Mouse (Mus musculus) right cerebral cortex, postnatal 10 days (tissue): ENCODE data around the gene Neu3.
"Not testable (repeated sequence)": the region's sequence is repeated elsewhere in the genome, so short reads cannot be mapped to it uniquely, and the experiment has no call there.

Experiments
- DNase-seq, 2 experiments: peaks; one replicate each; pipeline ENCODE4 v3.0.0; 2021; ENCODE audit warnings: low spot score in 2 of 2

The Neu3 gene

DNA sequence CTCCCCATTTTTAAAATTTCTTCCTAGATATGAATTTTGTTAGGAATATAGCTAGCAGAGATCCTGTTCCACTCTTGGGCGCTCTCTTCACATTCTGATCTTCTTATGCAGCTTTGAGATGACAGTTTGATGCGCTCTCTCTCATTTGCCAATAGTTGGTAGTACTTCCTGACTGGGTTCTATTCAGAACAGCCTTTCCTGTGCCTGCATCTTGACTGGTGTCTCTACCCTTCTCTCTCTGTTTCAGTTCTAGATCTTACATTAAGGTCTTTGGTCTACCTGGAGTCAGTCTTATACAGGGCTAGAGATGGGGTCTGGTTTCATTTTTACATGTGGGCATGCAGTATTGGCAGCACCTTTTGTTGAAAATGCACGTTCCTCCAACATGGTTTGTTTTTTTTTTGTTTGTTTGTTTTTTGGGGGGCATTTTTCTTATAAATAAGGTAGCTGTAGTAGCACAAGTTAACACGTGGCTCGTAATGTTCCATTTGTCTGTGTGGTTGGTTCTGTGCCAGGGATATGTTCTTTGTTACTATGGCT lies 6.2 kb upstream of the Neu3 start:
- DNase-seq, result no peak

DNA sequence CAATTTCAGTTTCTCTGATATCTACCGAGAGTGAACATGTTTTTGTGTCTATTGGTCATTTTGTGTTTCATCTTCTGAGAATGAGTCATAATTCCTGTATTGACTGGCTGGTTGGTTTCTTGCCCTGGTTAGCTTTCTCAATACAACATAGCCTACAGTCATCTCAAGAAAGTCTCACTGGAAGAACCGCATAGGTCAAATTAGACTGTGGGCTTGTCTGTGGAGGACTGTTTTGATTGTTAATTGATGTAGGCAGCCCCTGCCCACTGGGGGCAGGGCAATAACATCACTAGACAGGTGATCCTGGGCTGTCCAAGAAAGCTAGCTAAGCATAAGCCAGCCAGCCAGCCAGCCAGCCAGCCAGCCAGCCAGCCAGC lies 5.6 kb upstream of the Neu3 start:
- no peak for DNase-seq

DNA sequence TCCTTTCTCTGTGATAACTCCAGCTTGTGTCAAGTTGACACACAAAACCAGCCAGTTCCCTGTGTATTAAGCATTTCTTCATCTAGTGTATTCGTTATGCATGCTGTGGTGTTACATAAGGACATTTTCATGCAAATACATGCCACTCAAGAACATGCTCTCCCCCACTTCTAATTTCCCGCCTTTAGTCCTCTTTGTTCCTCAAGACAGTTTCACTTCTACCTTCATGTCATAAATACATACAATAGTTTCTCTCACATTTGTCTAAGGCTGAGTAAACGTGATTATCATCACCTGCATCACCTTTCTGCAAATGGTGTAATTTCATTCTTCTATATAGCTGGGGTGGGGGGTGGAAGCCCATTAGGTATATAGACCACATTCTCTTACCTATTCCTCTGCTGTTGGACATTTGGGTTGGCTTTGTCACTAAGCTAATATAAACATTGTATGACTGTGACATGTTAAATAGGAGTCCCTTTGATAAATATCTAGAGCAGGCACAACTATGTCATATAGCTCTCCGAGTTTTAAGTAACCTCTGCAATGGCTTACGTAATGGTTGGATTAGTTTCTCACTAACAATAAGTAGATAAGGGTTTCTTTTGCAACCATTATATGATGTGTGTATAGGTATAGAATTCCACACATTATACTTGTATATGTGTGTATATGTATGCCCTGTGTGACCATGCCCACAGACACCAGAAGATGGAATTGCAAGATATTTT lies 5.1 kb upstream of the Neu3 start:
- no peak for DNase-seq

DNA sequence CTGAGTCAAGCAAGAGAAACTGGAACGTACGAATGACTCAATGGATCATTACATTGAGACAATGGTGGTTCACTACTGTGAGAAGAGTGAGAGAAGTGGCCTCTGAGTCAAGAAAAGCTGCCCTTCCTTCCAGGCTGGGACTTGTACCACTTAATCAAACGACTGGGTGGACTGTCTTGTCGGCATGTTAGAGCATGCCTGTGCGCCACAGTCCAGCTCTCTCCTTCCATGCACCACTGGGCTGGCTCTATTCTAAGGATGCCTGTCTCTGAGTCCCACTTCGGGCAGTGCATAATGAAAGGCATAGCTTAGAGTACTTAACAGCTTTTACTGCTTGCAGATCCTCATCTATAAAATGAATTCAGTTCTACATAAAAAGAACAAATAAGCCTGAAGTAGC lies 2.1 kb downstream of the Neu3 start:
- DNase-seq, result no peak

GRCm38 (mm10) chr7:99825511-99825910 lies 2.7 kb downstream of the Neu3 start:
- DNase-seq, result no peak

GRCm38 (mm10) chr7:99824649-99825483 lies 3.4 kb downstream of the Neu3 start:
- no peak for DNase-seq

DNA sequence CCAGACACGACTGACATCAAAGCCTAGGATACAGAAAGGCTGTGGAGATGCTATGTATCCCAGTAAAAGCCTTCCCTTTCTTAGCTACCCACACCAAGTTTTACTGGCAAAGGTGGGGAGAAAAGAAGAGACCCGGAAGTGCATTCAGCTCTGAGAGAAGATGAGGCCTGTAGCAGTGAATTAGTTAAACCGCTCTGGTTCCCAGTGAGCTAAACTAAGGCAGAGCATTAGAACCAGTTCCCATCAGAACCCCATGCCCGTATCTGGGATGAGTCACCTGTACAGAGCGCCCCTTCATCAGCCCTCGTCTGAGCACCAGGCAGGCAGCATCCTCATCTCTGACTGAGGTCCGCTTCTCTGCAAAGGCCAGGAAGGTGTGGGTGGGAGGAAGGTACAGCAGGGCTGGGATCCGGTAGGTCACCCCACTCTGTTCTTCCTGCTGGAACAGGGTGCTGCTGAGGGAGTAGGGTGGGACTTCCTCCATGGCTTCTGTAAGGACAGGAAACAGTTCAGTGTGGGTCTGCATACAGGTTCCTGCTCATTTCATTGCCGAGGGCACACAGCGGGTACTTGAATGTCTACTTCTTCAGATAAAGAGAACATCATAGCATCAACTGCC lies 5.1 kb downstream of the Neu3 start:
- DNase-seq, result no peak

DNA sequence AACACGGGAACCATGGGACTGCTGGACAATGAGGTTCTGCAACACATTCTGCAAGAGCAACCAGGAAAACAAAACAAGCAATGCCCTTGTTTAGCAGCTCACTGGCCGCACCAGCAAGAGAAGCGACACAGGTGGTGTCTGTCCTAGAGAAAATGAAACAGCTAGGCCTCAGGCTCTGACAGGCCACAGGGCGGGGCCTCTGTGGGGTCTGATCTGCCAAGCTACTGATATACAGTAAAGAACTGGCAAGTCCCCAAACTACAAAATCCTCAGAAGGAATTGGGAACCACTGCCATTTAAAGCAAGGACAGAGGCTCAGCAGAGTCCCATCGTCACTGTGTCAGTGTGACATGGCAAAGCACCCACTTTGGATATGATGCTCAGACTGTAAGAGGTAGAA lies 5.8 kb downstream of the Neu3 start:
- no peak for DNase-seq

- no peak for DNase-seq
These were observed 6.3 kb downstream of the Neu3 start for GRCm38 (mm10) chr7:99821953-99822352.

GRCm38 (mm10) chr7:99818181-99818725 lies 10.0 kb downstream of the Neu3 start:
- DNase-seq, result not testable (repeated sequence)

DNA sequence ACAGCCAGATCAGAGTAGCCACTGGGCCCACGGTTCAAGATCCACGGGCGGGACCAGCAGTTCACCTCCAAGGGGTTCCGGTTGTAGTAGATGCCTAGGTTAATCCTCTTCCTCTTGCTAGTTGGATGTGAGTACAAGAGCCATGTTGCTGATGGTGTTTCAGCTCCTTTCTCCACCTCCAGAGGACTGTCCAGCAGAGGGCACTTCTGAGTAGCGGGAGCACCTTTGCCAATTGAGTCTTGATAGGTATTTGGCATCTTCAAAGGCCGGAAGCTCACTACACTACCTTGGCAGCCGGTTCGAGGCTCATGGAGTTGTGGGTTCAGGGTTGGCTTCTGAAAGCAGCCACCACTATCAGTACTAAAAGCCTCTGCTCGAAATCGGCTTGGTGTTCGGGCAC lies 14.8 kb downstream of the Neu3 start:
- DNase-seq, result peak in 1 of 2 experiments; percentile 35

GRCm38 (mm10) chr7:99811661-99812060 lies 16.6 kb downstream of the Neu3 start:
- DNase-seq, result no peak

DNA sequence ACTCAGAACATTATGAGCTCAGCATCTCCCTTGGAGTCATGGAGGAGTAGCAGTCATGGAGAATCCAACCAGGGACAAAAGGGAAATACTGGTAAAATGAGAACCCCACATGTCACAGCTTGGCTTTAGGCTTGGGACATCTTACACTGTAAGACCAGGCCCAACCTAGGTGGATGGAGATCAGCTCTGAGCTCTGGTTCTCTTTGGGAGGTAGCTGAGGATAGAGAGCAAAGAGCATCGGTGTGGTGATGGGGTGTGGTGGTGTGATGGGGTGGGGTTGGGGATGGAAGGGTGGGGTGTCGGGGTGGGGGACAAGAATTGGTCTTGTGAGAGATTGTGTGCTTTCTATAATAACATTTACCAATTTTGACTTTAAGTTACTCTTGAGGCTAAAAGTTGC lies 17.4 kb downstream of the Neu3 start:
- DNase-seq, result no peak

DNA sequence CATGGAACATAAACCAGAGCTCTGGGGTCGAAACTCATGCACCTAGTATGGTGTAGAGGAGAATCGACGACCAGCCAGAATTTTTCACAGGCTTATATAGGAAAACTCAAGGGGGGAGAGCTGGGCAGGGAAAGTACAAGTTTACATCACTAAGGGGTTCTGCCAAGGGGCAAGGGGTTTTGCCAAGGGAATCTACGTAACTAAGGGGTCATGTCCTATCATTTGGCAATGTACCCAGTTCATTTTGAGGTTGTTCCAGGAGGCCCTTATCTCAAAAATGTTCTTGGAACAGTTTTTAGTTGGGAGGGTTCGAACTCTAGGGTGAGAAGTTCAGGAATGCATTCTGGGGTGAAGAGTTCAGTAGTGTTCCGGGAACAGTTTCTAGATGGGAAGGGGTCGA lies 21.2 kb downstream of the Neu3 start:
- not testable (repeated sequence) for DNase-seq

- no peak for DNase-seq
These were observed 22.9 kb downstream of the Neu3 start for GRCm38 (mm10) chr7:99805340-99805739.

GRCm38 (mm10) chr7:99804033-99804432 lies 24.2 kb downstream of the Neu3 start:
- DNase-seq, result not testable (repeated sequence)

DNA sequence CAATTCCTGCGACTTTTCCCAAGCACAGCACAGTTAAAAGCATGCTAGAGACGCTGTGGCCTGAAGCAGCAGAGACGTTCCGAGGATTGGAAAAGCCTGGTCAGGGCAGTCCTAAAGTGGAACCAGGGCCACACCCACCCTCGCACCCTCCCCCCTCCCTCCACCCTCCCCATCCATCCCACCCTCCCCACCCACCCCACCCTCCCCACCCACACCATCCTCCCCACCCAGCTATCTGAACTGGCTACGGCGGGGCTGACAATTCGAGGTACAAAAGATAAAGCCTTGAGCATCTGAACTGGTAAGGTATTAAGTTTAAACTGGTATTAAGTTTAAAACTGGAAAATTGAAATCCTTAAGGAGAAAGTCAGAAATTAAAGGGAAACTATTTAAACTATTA lies 24.7 kb downstream of the Neu3 start:
- no peak for DNase-seq

DNA sequence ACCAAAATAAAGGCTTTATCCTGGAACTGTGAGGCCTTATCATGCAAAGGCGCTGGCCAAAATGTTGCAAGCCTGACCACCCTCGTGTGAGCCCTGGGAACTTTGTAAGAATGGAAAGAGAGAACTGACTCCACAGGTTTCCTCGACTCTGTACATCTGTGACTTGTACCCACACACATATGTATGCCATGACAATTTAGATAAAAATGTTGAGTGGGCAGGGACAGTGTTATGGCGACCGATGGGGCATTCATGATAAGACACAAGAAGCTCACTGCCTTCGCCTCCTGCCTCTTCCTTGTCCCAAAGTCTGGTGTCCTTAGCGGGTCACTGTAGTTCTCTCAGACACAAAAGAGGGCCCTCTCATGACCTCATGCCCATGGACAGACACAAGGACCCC lies 29.1 kb downstream of the Neu3 start:
- no peak for DNase-seq

GRCm38 (mm10) chr7:99797911-99798647 lies 30.1 kb downstream of the Neu3 start:
- DNase-seq, result peak; percentile 76 to 79

- no peak for DNase-seq
These were observed 31.0 kb downstream of the Neu3 start for GRCm38 (mm10) chr7:99797261-99797660.

GRCm38 (mm10) chr7:99796471-99796870 lies 31.7 kb downstream of the Neu3 start:
- DNase-seq, result no peak
